Mouse (Mus musculus): ENCODE measurements around the gene Anxa1. TPM values are rescaled to one million over a fixed set of nuclear protein-coding genes. Genes with fewer than 3 reads are reported as not detected.

The Anxa1 gene
- 10 to 100 TPM; 13.5 to 46.4 TPM for total RNA-seq (2021)
- long read RNA-seq, experiment 1, transcript Anxa1-201 (13 exons, 1,674 nt) = major isoform, 32 of 32 reads
- long read RNA-seq, experiment 1, partial matches to known transcripts = 0 of 32 reads
- long read RNA-seq, experiment 1, other reads (novel, unspliced or antisense) = 0 of 32 reads
- long read RNA-seq, experiment 2, transcript Anxa1-201 (13 exons, 1,674 nt) = major isoform, 20 of 22 reads
- long read RNA-seq, experiment 2, partial matches to known transcripts = 1 of 22 reads
- long read RNA-seq, experiment 2, other reads (novel, unspliced or antisense) = 1 of 22 reads

- DNase-seq (ENCODE audit: low spot score in 2 of 2) = no peak
Observed at GRCm38 (mm10) chr19:20390455-20390994, at the start of gene Anxa1. Anxa1 (minus strand) TSS chr19:20390944.

GRCm38 (mm10) chr19:20437043-20437442, 46.3 kb upstream of the Anxa1 start:
- no peak for DNase-seq (ENCODE audit: low spot score in 2 of 2)

GRCm38 (mm10) chr19:20434541-20434940, 43.8 kb upstream of the Anxa1 start:
- peak; percentile 57 to 62 for DNase-seq (ENCODE audit: low spot score in 2 of 2)

- no peak for DNase-seq (ENCODE audit: low spot score in 2 of 2)
Observed at GRCm38 (mm10) chr19:20433966-20434365, 43.2 kb upstream of the Anxa1 start.

GRCm38 (mm10) chr19:20426443-20427161, 35.9 kb upstream of the Anxa1 start:
- DNase-seq (ENCODE audit: low spot score in 2 of 2) = no peak

- DNase-seq (ENCODE audit: low spot score in 2 of 2) = no peak
Observed at GRCm38 (mm10) chr19:20411276-20411675, 20.5 kb upstream of the Anxa1 start.

- no peak for DNase-seq (ENCODE audit: low spot score in 2 of 2)
Observed at GRCm38 (mm10) chr19:20409541-20410528, 19.1 kb upstream of the Anxa1 start.

- no peak for DNase-seq (ENCODE audit: low spot score in 2 of 2)
Observed at GRCm38 (mm10) chr19:20406475-20406874, 15.7 kb upstream of the Anxa1 start.

GRCm38 (mm10) chr19:20405015-20405414, 14.3 kb upstream of the Anxa1 start:
- DNase-seq (ENCODE audit: low spot score in 2 of 2) = no peak

- DNase-seq (ENCODE audit: low spot score in 2 of 2) = no peak
Observed at GRCm38 (mm10) chr19:20403740-20404139, 13.0 kb upstream of the Anxa1 start.

- DNase-seq (ENCODE audit: low spot score in 2 of 2) = no peak
Observed at GRCm38 (mm10) chr19:20403219-20403618, 12.5 kb upstream of the Anxa1 start.

GRCm38 (mm10) chr19:20402516-20403200, 11.9 kb upstream of the Anxa1 start:
- DNase-seq (ENCODE audit: low spot score in 2 of 2) = no peak

- no peak for DNase-seq (ENCODE audit: low spot score in 2 of 2)
Observed at GRCm38 (mm10) chr19:20401961-20402360, 11.2 kb upstream of the Anxa1 start.

GRCm38 (mm10) chr19:20399187-20399586, 8.4 kb upstream of the Anxa1 start:
- no peak for DNase-seq (ENCODE audit: low spot score in 2 of 2)

- no peak for DNase-seq (ENCODE audit: low spot score in 2 of 2)
Observed at GRCm38 (mm10) chr19:20397092-20397491, 6.3 kb upstream of the Anxa1 start.

GRCm38 (mm10) chr19:20393556-20394274, 3.0 kb upstream of the Anxa1 start:
- no peak for DNase-seq (ENCODE audit: low spot score in 2 of 2)

GRCm38 (mm10) chr19:20389723-20390122, 1.0 kb downstream of the Anxa1 start:
- no peak for DNase-seq (ENCODE audit: low spot score in 2 of 2)

GRCm38 (mm10) chr19:20389245-20389644, 1.5 kb downstream of the Anxa1 start:
- no peak for DNase-seq (ENCODE audit: low spot score in 2 of 2)

- DNase-seq (ENCODE audit: low spot score in 2 of 2) = no peak
Observed at GRCm38 (mm10) chr19:20388276-20388675, 2.5 kb downstream of the Anxa1 start.

- no peak for DNase-seq (ENCODE audit: low spot score in 2 of 2)
Observed at GRCm38 (mm10) chr19:20386296-20386695, 4.4 kb downstream of the Anxa1 start.

Measured in adrenal gland, adult 18-20 months (tissue).